9 mouse cellular contexts compared by ENCODE assay signal in genomic region chr15:63652216-63652961, GRCm38 (mm10).
A peak's percentile ranks its signal among the peaks of the same experiment; 100 is the strongest.
DNase-seq lines count a peak whose midpoint lies in the region; ATAC-seq and TF ChIP-seq lines count a peak whose summit lies in the region.
"Had no signal": no experiment of that assay in that cellular context is flagged by ENCODE, and none has a peak within 500 bp of the region (broad histone marks: within the 10 kb centered on the region; RNA-seq: fewer than 3 reads in every experiment).

No protein-coding gene starts in this region.

- H3K9me3 ChIP-seq in MEL (replicated peaks; ENCODE audit: insufficient read depth, low read length) = no peaks in the 10 kb centered on the region
- H3K9me3 ChIP-seq in hindbrain, embryonic 15.5 days = no peaks in the 10 kb centered on the region
- H3K9me3 ChIP-seq: liver, embryonic 15.5 days had no signal

- 41% methylated on average over 11 of the region's 11 CpGs for WGBS in cerebellum, adult 2 months
- WGBS in hindbrain, embryonic 15.5 days = 34% methylated on average over 11 of the region's 11 CpGs

- H3K79me2 ChIP-seq in MEL (ENCODE audit: control insufficient read depth, insufficient read depth, low read length, poor library complexity) = no peaks in the 10 kb centered on the region

- TF ChIP-seq CTCF in MEL (IDR thresholded peaks at IDR 0.05 in 2 of 3, conservative IDR thresholded peaks at IDR 0.05 in 1 of 3; ENCODE audit: control insufficient read depth in 1 of 3, insufficient read depth in 1 of 3, low read depth in 2 of 3, low read length in 3 of 3, poor library complexity in 1 of 3, severe bottlenecking in 1 of 3) = peak; percentile 67 to 91 (median 90)
- TF ChIP-seq CTCF in cerebellum, adult 2 months (IDR thresholded peaks at IDR 0.05; ENCODE audit: borderline replicate concordance, insufficient read depth, low read depth, low read length) = peak; percentile 49

- H3K27ac ChIP-seq in MEL (ENCODE audit: control insufficient read depth, low read depth, low read length) = no peak overlapping the region
- no peak overlapping the region for H3K27ac ChIP-seq in cerebellum, adult 2 months (ENCODE audit: insufficient read depth, low read length)
- no peak overlapping the region for H3K27ac ChIP-seq in hindbrain, embryonic 15.5 days (replicated peaks)
- H3K27ac ChIP-seq: liver, embryonic 15.5 days had no signal

- DNase-seq in MEL (ENCODE audit: low read depth, low spot score) = peak; percentile 76
- DNase-seq in cerebellum, adult 2 months = peak; percentile 47 to 77
- DNase-seq in frontal cortex, adult 2 months (ENCODE audit: extremely low spot score in 1 of 2, low spot score in 1 of 2) = peak; percentile 58 to 96
- DNase-seq in layer of hippocampus, postnatal 25 days (ENCODE audit: extremely low spot score in 1 of 2, low spot score in 1 of 2) = peak; percentile 81 to 99
- peak; percentile 72 for DNase-seq in lung, postnatal 25 days (ENCODE audit: low spot score)
- DNase-seq in right cerebral cortex, adult 18-20 months = peak; percentile 73
- DNase-seq in urinary bladder, postnatal 10 days (ENCODE audit: low spot score) = peak; percentile 43

- H3K4me1 ChIP-seq in MEL (ENCODE audit: control insufficient read depth in 1 of 2, insufficient read depth in 2 of 2, low read length in 2 of 2) = no peaks in the 10 kb centered on the region
- no peaks in the 10 kb centered on the region for H3K4me1 ChIP-seq in cerebellum, adult 2 months (ENCODE audit: control insufficient read depth, insufficient read depth, low read length)
- no peaks in the 10 kb centered on the region for H3K4me1 ChIP-seq in hindbrain, embryonic 15.5 days (replicated peaks)

- H3K4me2 ChIP-seq in hindbrain, embryonic 15.5 days = no peak overlapping the region
- H3K4me2 ChIP-seq: liver, embryonic 15.5 days had no signal

- no peak overlapping the region for H3K4me3 ChIP-seq in MEL (ENCODE audit: control insufficient read depth in 1 of 2, insufficient read depth in 1 of 2, low read depth in 2 of 2, low read length in 2 of 2)
- no peak overlapping the region for H3K4me3 ChIP-seq in cerebellum, adult 2 months (replicated peaks; ENCODE audit: insufficient read depth, low read depth, low read length)
- H3K4me3 ChIP-seq in hindbrain, embryonic 15.5 days = no peak overlapping the region
- H3K4me3 ChIP-seq: liver, embryonic 15.5 days had no signal

- no peaks in the 10 kb centered on the region for H3K36me3 ChIP-seq in MEL (ENCODE audit: control insufficient read depth in 1 of 2, insufficient read depth in 2 of 2, low read length in 2 of 2)
- H3K36me3 ChIP-seq in hindbrain, embryonic 15.5 days = no peaks in the 10 kb centered on the region
- H3K36me3 ChIP-seq: liver, embryonic 15.5 days had no signal

- no peak overlapping the region for H3K9ac ChIP-seq in MEL (ENCODE audit: control insufficient read depth, low read depth, low read length, poor library complexity, severe bottlenecking)
- H3K9ac ChIP-seq in hindbrain, embryonic 15.5 days = no peak overlapping the region
- H3K9ac ChIP-seq: liver, embryonic 15.5 days had no signal

- peak; percentile 99 for TF ChIP-seq RAD21 in MEL (IDR thresholded peaks at IDR 0.05; ENCODE audit: low read depth, low read length)

- no peak for TF ChIP-seq POLR2A in MEL (IDR thresholded peaks at IDR 0.05; ENCODE audit: control insufficient read depth in 1 of 2, insufficient read depth in 1 of 2, low read depth in 1 of 2, low read length in 2 of 2, poor library complexity in 1 of 2)
- TF ChIP-seq POLR2A in cerebellum, adult 2 months (IDR thresholded peaks at IDR 0.05; ENCODE audit: borderline replicate concordance, insufficient read depth, low read length) = no peak

- H3K27me3 ChIP-seq in MEL (ENCODE audit: control insufficient read depth in 1 of 2, insufficient read depth in 2 of 2, low read length in 2 of 2) = no peaks in the 10 kb centered on the region
- no peaks in the 10 kb centered on the region; the same call in 1 of the 2 replicates for H3K27me3 ChIP-seq in cerebellum, adult 2 months (ENCODE audit: control insufficient read depth, insufficient read depth, low read length)
- H3K27me3 ChIP-seq in hindbrain, embryonic 15.5 days = 0 out of 2 replicates have a peak, but pooled peaks cover 4% of the 10 kb centered on the region
- H3K27me3 ChIP-seq: liver, embryonic 15.5 days had no signal

- peak; percentile 51 for ATAC-seq in hindbrain, embryonic 15.5 days (ENCODE audit: low FRiP score, low read depth)

- no peak for TF ChIP-seq EP300 in MEL (IDR thresholded peaks at IDR 0.05; ENCODE audit: low read depth in 1 of 2, low read length in 2 of 2)

TF ChIP-seq in MEL, 35 proteins besides CTCF, POLR2A, EP300 and RAD21:
- TF ChIP-seq MAZ (IDR thresholded peaks at IDR 0.05; ENCODE audit: low read depth, low read length) = no peak
- TF ChIP-seq CHD1 (IDR thresholded peaks at IDR 0.05; ENCODE audit: low read depth, low read length) = no peak
- peak; percentile 94 for TF ChIP-seq ZC3H11A (IDR thresholded peaks at IDR 0.05; ENCODE audit: low read depth, low read length)
- no peak for TF ChIP-seq ZMIZ1 (IDR thresholded peaks at IDR 0.05; ENCODE audit: low read depth, low read length)
- no peak for TF ChIP-seq CHD2 (IDR thresholded peaks at IDR 0.05; ENCODE audit: low read length)
- no peak for TF ChIP-seq MEF2A (IDR thresholded peaks at IDR 0.05; ENCODE audit: extremely low read depth, insufficient replicate concordance, low read depth, low read length, poor library complexity, severe bottlenecking)
- TF ChIP-seq JUND (IDR thresholded peaks at IDR 0.05; ENCODE audit: low read depth, low read length) = no peak
- no peak for TF ChIP-seq GABPA (IDR thresholded peaks at IDR 0.05; ENCODE audit: low read depth, low read length)
- TF ChIP-seq E2F4 (IDR thresholded peaks at IDR 0.05; ENCODE audit: borderline replicate concordance, low read depth, low read length) = no peak
- no peak for TF ChIP-seq UBTF (IDR thresholded peaks at IDR 0.05; ENCODE audit: borderline replicate concordance, insufficient read depth, low read depth, low read length)
- no peak for TF ChIP-seq USF2 (IDR thresholded peaks at IDR 0.05; ENCODE audit: borderline replicate concordance in 1 of 2, insufficient read depth in 1 of 2, low read depth in 1 of 2, low read length in 2 of 2)
- TF ChIP-seq KAT2A (conservative IDR thresholded peaks at IDR 0.05; ENCODE audit: low read depth, low read length) = no peak
- peak; percentile 94 for TF ChIP-seq SMC3 (IDR thresholded peaks at IDR 0.05; ENCODE audit: low read depth, low read length)
